Mouse (Mus musculus): ENCODE results near the gene Gm20388. TPM values are rescaled to one million over a fixed set of nuclear protein-coding genes. Genes with fewer than 3 reads are reported as not detected.

The Gm20388 gene
- polyA plus RNA-seq, 1 experiment = 23.9 TPM

DNA sequence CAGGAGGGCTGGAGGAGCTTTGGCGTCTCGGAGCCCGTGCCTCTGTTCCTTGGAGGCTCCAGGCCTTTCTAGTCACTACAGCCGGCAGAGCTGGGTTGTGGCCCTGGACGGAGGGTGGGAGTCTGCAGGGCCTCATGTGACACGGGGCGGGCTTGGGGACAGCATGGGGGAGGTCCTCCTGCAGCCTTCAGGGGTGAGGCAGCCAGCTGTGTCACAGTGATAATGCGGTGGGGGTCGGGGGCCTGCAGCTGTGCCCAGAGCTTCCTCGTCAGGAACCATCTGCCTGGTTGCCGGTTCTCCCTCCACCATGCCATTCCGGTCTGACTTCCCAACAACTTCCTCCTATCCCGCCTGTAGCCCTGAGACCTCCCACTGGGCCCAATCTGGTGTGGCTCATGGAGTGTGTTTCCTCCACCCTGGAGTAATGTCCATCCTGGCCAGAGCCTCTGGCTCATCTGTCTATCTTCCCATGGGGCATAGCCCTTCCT lies 2788.4 kb downstream of the Gm20388 start, which contains the start of gene Cbfa2t3:
TSS of gene Cbfa2t3 (minus strand) at position 105 of the 488 bp plus-strand sequence.
- Histone ChIP-seq H3K4me3 (ENCODE audit: insufficient read depth, low read length) (no peak within 1 kb of the TSS), H3K27ac (ENCODE audit: insufficient read depth, low read length) (no peak within 1 kb of the TSS), H3K4me1 (ENCODE audit: control insufficient read depth, insufficient read depth, low read length) (peaks cover 2% of the 10 kb centered on the region; the same call in 1 of the 2 replicates)
- no peak for TF ChIP-seq CTCF (IDR thresholded peaks at IDR 0.05; ENCODE audit: extremely low read depth, insufficient read depth, low read length)
- TF ChIP-seq POLR2A (IDR thresholded peaks at IDR 0.05; ENCODE audit: extremely low read depth, insufficient read depth, low read length) = no peak

DNA sequence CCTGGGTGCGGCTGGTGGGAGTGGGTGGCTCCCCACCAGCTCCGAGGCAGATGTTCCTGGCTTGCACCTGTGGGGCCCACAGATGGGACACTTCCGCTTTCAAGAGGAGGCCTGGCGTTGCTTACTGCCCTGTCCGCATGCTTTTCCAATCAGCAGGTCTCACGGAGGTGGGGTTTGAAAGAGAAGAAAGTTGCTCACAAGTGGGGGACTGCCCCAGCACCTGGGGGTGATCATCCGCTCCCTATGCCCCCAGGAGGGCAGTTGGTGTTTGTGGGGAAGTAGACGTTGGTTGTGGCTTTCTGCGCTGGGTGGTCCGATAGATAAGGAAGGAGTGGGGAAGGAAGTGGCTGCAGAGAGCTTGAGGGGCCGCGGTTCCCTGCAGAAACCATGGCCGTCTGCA lies 2790.0 kb downstream of the Gm20388 start:
- no peaks in the 10 kb centered on the region for H3K4me1 ChIP-seq (ENCODE audit: control insufficient read depth, insufficient read depth, low read length)
- no peak overlapping the region for H3K27ac ChIP-seq (ENCODE audit: insufficient read depth, low read length)
- TF ChIP-seq POLR2A (IDR thresholded peaks at IDR 0.05; ENCODE audit: extremely low read depth, insufficient read depth, low read length) = no peak
- no peak for TF ChIP-seq CTCF (IDR thresholded peaks at IDR 0.05; ENCODE audit: extremely low read depth, insufficient read depth, low read length)
- no peak overlapping the region for H3K4me3 ChIP-seq (ENCODE audit: insufficient read depth, low read length)

DNA sequence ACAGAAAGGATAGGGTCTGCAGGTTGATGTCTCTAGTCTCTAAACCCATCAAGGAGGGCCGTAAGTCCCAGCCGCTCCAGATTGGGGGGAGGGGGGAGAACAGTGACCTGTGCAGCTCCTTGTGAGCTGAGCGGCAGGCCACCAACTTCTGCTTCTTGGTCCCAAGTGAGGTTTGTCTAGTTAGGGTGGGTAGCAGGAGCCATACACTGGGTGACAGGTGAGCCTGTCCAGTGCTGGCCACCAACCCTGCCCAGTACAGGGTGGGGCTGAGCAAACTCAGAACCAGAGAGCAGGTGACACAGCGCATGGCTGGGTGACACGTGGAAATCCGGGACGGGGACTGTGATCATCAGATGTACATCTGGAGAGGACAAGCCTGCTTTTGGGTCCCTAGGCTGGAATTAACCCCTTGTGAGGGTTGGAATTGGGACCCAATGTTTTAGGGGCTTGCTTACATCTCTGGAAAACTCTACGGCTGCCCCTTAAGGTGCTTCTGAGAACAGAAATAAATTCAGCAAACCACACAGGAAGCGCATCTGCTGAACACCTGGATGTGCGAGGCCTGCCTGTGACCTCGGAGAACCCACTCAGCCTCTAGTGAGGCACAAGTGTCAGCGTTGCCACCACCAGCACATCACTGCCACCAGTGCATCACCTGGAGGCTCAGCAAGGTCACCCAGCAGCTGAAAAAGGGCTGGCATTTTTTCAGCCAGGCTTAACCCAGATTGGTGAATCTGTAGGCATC lies 2791.0 kb downstream of the Gm20388 start:
- Histone ChIP-seq H3K4me3 (ENCODE audit: insufficient read depth, low read length) (no peak overlapping the region), H3K4me1 (ENCODE audit: control insufficient read depth, insufficient read depth, low read length) (no peaks in the 10 kb centered on the region), H3K27ac (ENCODE audit: insufficient read depth, low read length) (no peak overlapping the region)
- no peak for TF ChIP-seq POLR2A (IDR thresholded peaks at IDR 0.05; ENCODE audit: extremely low read depth, insufficient read depth, low read length)
- TF ChIP-seq CTCF (IDR thresholded peaks at IDR 0.05; ENCODE audit: extremely low read depth, insufficient read depth, low read length) = no peak

DNA sequence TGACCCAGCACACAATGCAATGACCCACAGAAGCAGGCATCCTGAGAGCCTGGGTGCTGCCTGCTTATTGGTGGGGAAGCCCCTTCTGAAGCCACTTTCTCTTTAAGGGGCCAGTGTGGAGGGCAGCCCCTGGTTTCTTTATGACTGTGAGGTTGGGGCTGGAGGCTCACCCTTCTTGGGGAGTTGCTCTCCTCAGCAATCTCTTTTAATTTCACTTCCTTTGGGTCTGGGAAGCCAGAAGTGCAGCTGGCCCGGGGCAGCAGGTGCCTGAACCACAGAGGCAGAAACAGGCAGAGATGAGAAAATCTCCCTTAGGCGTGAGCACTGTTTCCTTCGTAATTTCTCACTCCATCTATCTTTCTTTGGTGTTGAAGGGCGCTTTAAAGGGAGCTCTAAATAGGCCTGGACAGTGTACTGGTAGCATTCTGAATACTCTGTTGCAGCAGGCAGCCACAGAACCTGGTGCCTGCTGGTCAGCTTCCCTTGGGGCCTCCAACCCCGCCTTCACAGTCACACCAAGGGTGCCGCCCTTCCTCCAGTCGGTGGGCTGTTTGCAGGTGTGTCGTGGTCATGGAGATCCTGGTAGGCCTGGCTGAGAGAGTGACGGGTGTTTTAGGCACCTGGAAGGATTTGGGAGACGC lies 2791.8 kb downstream of the Gm20388 start:
- H3K27ac ChIP-seq (ENCODE audit: insufficient read depth, low read length) = no peak overlapping the region
- H3K4me1 ChIP-seq (ENCODE audit: control insufficient read depth, insufficient read depth, low read length) = no peaks in the 10 kb centered on the region
- H3K4me3 ChIP-seq (ENCODE audit: insufficient read depth, low read length) = no peak overlapping the region
- TF ChIP-seq CTCF (IDR thresholded peaks at IDR 0.05; ENCODE audit: extremely low read depth, insufficient read depth, low read length) (no peak), POLR2A (IDR thresholded peaks at IDR 0.05; ENCODE audit: extremely low read depth, insufficient read depth, low read length) (no peak)

DNA sequence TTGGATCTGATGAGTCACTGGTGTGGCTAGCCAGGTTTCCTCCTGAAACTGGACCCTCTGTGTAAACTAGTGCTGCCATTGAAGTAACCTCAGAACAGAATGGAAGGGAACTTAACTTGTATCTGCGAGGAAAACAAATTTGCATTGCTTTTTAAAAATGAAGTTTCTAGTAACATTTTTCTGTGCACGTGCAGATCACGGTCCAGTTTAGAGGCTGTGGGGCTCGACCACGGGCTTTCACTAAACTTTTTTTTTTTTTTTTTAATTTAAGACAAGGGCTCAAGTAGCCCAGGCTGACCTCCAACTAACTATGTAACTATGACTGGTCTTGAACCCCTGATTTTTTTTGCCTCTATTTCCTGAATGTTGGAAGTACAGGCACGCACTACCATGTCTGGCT lies 2792.3 kb downstream of the Gm20388 start:
- H3K4me1 ChIP-seq (ENCODE audit: control insufficient read depth, insufficient read depth, low read length) = no peaks in the 10 kb centered on the region
- no peak overlapping the region for H3K4me3 ChIP-seq (ENCODE audit: insufficient read depth, low read length)
- H3K27ac ChIP-seq (ENCODE audit: insufficient read depth, low read length) = no peak overlapping the region
- no peak for TF ChIP-seq CTCF (IDR thresholded peaks at IDR 0.05; ENCODE audit: extremely low read depth, insufficient read depth, low read length)
- TF ChIP-seq POLR2A (IDR thresholded peaks at IDR 0.05; ENCODE audit: extremely low read depth, insufficient read depth, low read length) = no peak

DNA sequence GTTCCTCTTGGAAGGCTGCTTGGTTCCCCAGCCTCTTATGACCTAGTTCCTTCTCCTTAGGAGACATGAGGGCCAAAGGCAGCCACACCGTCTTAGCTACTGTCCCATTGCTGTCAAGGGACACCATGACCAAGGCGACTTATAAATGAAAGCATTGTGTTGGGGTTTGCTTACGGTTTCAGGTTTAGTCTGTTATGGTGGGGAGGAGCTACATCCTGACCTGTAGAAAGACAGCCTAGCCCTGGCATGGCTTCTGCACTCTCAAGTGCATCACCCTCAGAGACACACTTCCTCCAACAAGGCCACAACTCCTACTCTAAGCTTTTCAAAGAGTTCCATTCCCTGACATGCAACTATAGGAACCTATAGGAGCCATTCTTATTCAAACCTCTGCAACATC lies 2794.0 kb downstream of the Gm20388 start:
- Histone ChIP-seq H3K27ac (ENCODE audit: insufficient read depth, low read length) (no peak overlapping the region), H3K4me3 (ENCODE audit: insufficient read depth, low read length) (no peak overlapping the region), H3K4me1 (ENCODE audit: control insufficient read depth, insufficient read depth, low read length) (no peaks in the 10 kb centered on the region)
- TF ChIP-seq CTCF (IDR thresholded peaks at IDR 0.05; ENCODE audit: extremely low read depth, insufficient read depth, low read length) (no peak), POLR2A (IDR thresholded peaks at IDR 0.05; ENCODE audit: extremely low read depth, insufficient read depth, low read length) (no peak)

DNA sequence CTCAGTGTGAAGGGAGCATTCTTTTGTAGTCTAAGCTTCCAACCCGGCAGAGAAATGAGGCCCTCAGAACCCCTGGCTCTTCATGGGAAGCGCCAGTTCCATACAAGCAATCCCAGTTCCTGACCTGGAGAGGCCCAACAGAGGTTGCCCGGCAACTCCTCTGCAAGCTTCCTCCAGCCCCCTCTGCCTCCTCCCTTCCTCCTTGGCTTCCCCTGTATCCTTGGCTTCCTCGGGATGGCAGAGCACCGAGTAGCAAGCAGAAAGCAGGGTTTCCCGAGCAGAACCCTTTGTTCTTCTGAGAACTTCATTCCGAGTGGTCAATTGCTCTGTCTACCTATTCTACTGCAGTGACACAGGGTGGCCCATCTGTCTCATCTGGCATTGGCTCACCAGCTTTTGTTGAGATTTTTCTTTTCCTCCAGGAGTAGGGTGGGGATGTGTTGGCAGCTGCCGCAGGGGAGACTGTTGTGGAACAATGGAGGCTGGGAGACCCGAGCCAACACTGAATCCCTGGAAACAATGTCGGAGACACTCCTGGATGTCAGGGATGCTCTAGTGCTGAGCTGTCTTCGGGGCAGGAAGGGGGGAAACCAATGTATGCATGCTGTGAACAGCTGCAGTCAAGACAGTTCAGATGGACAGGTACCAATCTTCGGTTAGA lies 2795.4 kb downstream of the Gm20388 start:
- Histone ChIP-seq H3K27ac (ENCODE audit: insufficient read depth, low read length) (no peak overlapping the region), H3K4me1 (ENCODE audit: control insufficient read depth, insufficient read depth, low read length) (no peaks in the 10 kb centered on the region), H3K4me3 (ENCODE audit: insufficient read depth, low read length) (no peak overlapping the region)
- TF ChIP-seq POLR2A (IDR thresholded peaks at IDR 0.05; ENCODE audit: extremely low read depth, insufficient read depth, low read length) = no peak
- no peak for TF ChIP-seq CTCF (IDR thresholded peaks at IDR 0.05; ENCODE audit: extremely low read depth, insufficient read depth, low read length)

DNA sequence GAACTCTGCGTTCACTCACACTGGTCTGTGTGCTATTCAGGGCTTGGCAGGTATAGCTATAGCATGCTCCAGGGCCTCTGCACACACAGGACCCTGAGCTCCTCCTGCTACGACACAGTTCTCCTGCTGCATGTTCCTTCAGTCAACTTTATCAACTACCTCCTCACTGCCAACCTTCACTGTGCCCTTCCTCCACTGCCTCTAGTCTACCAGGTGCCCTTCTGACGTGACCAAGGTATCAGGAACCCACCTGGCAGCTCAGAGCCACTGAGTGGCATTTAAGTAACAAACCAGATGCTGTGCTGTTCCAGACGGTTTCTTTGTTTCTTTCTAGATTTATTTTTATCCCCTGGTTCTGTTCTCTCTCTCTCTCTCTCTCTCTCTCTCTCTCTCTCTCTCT lies 2796.5 kb downstream of the Gm20388 start:
- no peak overlapping the region for H3K27ac ChIP-seq (ENCODE audit: insufficient read depth, low read length)
- TF ChIP-seq CTCF (IDR thresholded peaks at IDR 0.05; ENCODE audit: extremely low read depth, insufficient read depth, low read length) (no peak), POLR2A (IDR thresholded peaks at IDR 0.05; ENCODE audit: extremely low read depth, insufficient read depth, low read length) (no peak)
- no peak overlapping the region for H3K4me3 ChIP-seq (ENCODE audit: insufficient read depth, low read length)
- H3K4me1 ChIP-seq (ENCODE audit: control insufficient read depth, insufficient read depth, low read length) = no peaks in the 10 kb centered on the region

DNA sequence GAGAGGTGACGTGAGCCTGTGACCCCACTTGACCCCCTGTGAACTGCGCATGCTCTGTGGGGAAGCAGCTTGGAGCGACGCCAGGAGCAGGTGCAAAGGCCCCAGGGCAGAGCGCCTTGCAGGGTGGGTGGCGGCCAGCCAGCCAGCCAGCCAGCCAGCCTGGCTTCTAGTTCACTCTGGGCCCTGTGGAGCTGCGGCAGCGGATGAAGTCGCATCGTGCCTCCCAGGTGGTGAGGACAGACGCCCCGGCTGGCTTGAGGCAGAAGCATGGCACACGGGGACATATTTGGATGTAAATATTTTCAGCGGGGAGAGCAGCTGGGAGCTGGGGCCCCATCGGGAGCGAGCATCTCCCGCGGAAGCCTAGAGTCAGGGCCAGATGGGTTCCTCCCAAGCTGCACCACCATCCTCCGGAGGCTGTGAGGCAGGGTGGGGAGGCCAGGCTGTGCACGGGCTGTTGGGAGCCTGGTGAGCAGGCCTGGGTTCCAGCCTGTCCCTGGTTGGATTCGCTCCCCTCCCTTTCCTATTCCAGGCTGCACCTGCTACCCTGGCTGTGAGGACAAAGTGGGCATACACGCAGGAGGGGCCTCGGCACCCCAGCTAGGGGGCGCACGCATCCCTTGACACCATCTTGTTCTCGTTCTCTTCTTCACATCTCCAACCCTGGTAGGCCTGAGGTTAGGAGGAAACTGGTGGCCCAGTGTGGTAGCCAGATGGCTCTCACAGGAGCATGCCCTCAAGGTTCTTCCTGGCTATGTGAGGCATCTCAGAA lies 2798.9 kb downstream of the Gm20388 start:
- no peak overlapping the region for H3K27ac ChIP-seq (ENCODE audit: insufficient read depth, low read length)
- H3K4me1 ChIP-seq (ENCODE audit: control insufficient read depth, insufficient read depth, low read length) = no peaks in the 10 kb centered on the region
- no peak overlapping the region for H3K4me3 ChIP-seq (ENCODE audit: insufficient read depth, low read length)
- TF ChIP-seq POLR2A (IDR thresholded peaks at IDR 0.05; ENCODE audit: extremely low read depth, insufficient read depth, low read length) (no peak), CTCF (IDR thresholded peaks at IDR 0.05; ENCODE audit: extremely low read depth, insufficient read depth, low read length) (no peak)

Data from cortical plate, adult 2 months (tissue).